Mouse (Mus musculus) erythroblast, adult 5-6 weeks (primary cell): ENCODE results near the gene Ubl5. TPM values are rescaled to one million over a fixed set of nuclear protein-coding genes. Genes with fewer than 3 reads are reported as not detected.

Experiments used
- ATAC-seq: replicated peaks from 2 replicates; pipeline ENCODE4 v1.8.0; 2016; ENCODE audit warnings: moderate number of reproducible peaks, mild to moderate bottlenecking, moderate TSS enrichment, inconsistent platforms; ENCODE audit not compliant: poor library complexity, low FRiP score, severe bottlenecking
- total RNA-seq, 2 experiments: library from RNA; stranded (forward) in 1 of 2; stranded (reverse) in 1 of 2; fragments of 150-400 nt in 1 of 2; fragments of 200-764, 138-1000 nt in 1 of 2; gene quantifications; 2 replicates each; pipeline versions ENCODE4 v1.2.3 to v1.2.4; 2015 to 2017; ENCODE audit warnings: low replicate concordance in 2 of 2

Gene Ubl5
- total RNA-seq, 2 experiments from 2014 or later, result 32.8 to 174 TPM

DNA sequence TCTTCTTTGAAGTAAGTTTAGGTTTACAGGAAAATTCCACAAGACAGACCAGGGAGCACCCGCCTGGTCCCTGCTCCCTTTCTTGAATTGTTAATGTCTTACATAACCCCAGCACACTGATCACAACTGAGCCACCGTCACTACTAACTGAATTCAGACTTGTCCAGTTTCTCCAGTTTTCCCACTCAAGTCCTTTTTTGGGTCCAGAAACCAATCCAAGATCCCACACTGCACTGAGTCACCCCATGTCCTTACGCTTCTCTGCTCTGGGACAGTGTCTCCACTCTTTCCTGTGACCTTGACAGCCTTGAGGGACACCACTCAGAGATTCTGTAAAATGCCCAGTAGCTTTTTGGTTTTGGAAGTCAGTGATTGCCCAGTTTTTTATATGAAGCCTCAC lies 50.2 kb downstream of the Ubl5 start:
- ATAC-seq, result no peak

GRCm38 (mm10) chr9:20694721-20695235 lies 52.1 kb downstream of the Ubl5 start:
- no peak for ATAC-seq

DNA sequence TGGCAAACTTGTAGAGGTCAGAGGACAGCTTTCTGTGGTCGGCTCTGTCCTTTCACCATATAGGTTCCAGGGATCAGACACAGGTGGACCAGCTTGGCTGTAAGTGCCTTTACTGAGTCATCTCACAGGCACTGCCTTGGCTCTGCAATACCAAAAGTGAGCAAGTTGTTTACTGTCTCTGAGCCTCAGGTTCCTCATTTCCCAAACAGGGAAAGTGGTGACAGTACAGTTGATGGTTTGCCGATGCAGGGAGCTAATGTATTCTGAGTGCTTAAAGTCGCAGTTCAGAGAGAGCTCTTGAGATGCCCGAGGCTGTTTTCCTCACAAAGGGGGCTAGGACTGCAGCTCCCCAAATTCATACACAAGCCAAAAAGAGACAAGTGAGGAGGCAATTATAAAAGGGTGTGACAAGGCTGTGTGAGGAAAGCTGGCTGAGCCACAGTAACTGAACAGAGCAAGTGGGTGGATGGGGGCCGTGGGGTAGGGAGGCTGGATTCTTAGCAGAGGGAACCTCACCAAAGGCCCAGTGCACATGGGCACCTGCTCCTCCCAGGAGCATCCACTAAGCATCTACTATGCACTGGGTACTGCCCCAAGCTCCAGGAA lies 53.5 kb downstream of the Ubl5 start:
- no peak for ATAC-seq

Other genes starting within 250 kb of the Ubl5 start
- 5.0 TPM in 2 replicates for gene Zfp26, start 182.7 kb upstream of the Ubl5 start, total RNA-seq (2015; ENCODE audit: low replicate concordance)
- gene Zfp26, start 182.7 kb upstream of the Ubl5 start, total RNA-seq (2017; ENCODE audit: low replicate concordance), result 3.1 and 17.9 TPM in 2 replicates
- 8.6 and 12.5 TPM in 2 replicates for gene Zfp426, start 150.1 kb upstream of the Ubl5 start, total RNA-seq (2015; ENCODE audit: low replicate concordance)
- gene Zfp426, start 150.1 kb upstream of the Ubl5 start, total RNA-seq (2017; ENCODE audit: low replicate concordance), result 15.6 and 17.6 TPM in 2 replicates
- gene Zfp266, start 121.5 kb upstream of the Ubl5 start, total RNA-seq (2015; ENCODE audit: low replicate concordance), result 10.2 and 10.4 TPM in 2 replicates
- 6.8 and 8.9 TPM in 2 replicates for gene Zfp266, start 121.5 kb upstream of the Ubl5 start, total RNA-seq (2017; ENCODE audit: low replicate concordance)
- 1.7 and 4.2 TPM in 2 replicates for gene Zfp846, start 61.6 kb upstream of the Ubl5 start, total RNA-seq (2015; ENCODE audit: low replicate concordance)
- 0.09 and 0.70 TPM in 2 replicates for gene Zfp846, start 61.6 kb upstream of the Ubl5 start, total RNA-seq (2017; ENCODE audit: low replicate concordance)
- gene Fbxl12, start 1.9 kb downstream of the Ubl5 start, total RNA-seq (2015; ENCODE audit: low replicate concordance), result 7.5 and 18.8 TPM in 2 replicates
- gene Fbxl12, start 1.9 kb downstream of the Ubl5 start, total RNA-seq (2017; ENCODE audit: low replicate concordance), result 2.3 and 3.2 TPM in 2 replicates
- gene Pin1, start 9.2 kb downstream of the Ubl5 start, total RNA-seq (2015; ENCODE audit: low replicate concordance), result 4.2 and 4.6 TPM in 2 replicates
- gene Pin1, start 9.2 kb downstream of the Ubl5 start, total RNA-seq (2017; ENCODE audit: low replicate concordance), result 2.1 and 3.8 TPM in 2 replicates
- not detected in 2 replicates for gene Olfm2, start 103.5 kb downstream of the Ubl5 start, total RNA-seq (2015; ENCODE audit: low replicate concordance)
- not detected in 2 replicates for gene Olfm2, start 103.5 kb downstream of the Ubl5 start, total RNA-seq (2017; ENCODE audit: low replicate concordance)
- gene Col5a3, start 172.2 kb downstream of the Ubl5 start, total RNA-seq (2015; ENCODE audit: low replicate concordance), result not detected in 2 replicates
- 0.26 TPM in 1 of 2 replicates, not detected in the other for gene Col5a3, start 172.2 kb downstream of the Ubl5 start, total RNA-seq (2017; ENCODE audit: low replicate concordance)
- not detected in 2 replicates for gene Rdh8, start 175.6 kb downstream of the Ubl5 start, total RNA-seq (2015; ENCODE audit: low replicate concordance)
- not detected in 2 replicates for gene Rdh8, start 175.6 kb downstream of the Ubl5 start, total RNA-seq (2017; ENCODE audit: low replicate concordance)
- gene A230050P20Rik, start 225.8 kb downstream of the Ubl5 start, total RNA-seq (2015; ENCODE audit: low replicate concordance), result 1.3 and 1.5 TPM in 2 replicates
- 1.4 and 4.9 TPM in 2 replicates for gene A230050P20Rik, start 225.8 kb downstream of the Ubl5 start, total RNA-seq (2017; ENCODE audit: low replicate concordance)
- gene Angptl6, start 236.8 kb downstream of the Ubl5 start, total RNA-seq (2015; ENCODE audit: low replicate concordance), result not detected in 2 replicates
- gene Angptl6, start 236.8 kb downstream of the Ubl5 start, total RNA-seq (2017; ENCODE audit: low replicate concordance), result not detected in 2 replicates
- 2.3 and 9.8 TPM in 2 replicates for gene Ppan, start 245.3 kb downstream of the Ubl5 start, total RNA-seq (2015; ENCODE audit: low replicate concordance)
- 13.0 and 15.4 TPM in 2 replicates for gene Ppan, start 245.3 kb downstream of the Ubl5 start, total RNA-seq (2017; ENCODE audit: low replicate concordance)